Mouse (Mus musculus): ENCODE measurements around the gene Ddx23.

Ddx23 gene

DNA sequence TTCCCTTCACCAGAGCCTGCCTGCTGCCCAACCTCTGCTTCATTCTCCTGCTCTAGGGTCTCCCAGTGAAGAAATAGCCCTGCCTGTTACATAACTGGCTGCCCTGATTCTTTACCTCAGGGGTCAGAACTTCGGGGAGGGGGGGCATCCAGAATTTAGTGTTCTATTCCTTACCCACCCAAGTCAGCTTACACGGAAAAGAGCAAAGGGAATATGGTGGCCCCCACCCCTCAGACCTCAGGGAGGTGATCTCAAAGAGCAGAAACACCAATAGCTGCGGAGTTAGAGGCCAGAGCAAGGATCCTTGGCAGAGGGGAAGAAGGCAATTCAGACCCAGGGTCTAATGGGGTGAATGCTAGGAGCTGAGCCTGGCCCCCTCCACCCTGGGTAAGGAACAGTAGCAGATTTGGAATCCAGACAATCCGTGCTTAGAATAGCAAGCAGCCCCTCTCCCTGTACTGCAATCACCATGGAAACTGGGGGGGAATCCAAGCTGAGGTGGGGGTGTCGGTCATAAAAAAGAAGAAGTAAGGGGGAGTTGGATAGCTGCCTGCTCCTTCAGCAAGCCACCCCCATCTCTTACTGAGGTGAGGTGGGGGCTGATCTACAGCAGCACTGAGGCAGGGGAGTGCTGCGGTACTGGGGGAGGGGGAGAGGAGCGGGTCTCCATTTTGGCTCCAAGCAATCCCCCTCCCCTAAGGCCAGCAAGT lies 11.7 kb upstream of the Ddx23 start:
- DNase-seq, result no peak

DNA sequence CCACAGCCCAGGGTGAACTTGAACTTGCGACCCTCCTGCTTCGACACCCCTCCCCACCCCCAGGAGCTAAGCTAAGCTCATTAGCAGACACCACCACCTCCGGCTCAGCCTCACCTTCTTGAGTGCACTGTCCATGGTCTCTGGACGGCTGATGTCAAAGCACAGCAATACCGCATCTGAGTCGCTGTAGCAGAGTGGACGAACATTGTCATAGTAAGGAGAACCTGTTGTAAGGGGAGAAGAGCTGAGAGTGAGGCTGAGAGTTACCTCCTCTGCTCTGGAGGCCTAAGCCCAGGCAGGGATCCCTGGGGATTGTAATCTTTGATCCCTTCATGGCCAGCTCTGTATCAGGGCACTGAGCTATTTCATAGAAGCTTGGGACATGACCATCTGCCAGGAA lies 11.0 kb upstream of the Ddx23 start:
- no peak for DNase-seq

DNA sequence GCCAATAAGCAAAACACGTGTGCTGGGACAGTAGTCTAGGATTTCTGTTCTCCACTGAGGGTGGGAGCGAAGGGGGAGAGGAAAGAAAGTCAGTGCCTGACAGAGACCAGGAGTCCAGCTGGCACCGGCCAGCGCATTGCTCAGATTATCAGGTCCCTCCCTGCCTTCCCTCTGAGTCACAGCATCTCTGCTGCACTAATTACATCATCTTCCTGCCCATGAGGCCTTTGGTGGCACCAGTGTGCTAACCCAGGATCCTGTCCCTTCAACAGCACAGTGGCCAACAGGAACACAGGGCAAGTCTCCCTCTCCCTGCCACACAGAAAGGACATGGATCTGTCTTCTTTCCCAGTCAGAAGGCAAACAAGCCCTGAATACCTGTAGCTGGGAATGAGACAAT lies 9.9 kb upstream of the Ddx23 start:
- DNase-seq, result no peak

DNA sequence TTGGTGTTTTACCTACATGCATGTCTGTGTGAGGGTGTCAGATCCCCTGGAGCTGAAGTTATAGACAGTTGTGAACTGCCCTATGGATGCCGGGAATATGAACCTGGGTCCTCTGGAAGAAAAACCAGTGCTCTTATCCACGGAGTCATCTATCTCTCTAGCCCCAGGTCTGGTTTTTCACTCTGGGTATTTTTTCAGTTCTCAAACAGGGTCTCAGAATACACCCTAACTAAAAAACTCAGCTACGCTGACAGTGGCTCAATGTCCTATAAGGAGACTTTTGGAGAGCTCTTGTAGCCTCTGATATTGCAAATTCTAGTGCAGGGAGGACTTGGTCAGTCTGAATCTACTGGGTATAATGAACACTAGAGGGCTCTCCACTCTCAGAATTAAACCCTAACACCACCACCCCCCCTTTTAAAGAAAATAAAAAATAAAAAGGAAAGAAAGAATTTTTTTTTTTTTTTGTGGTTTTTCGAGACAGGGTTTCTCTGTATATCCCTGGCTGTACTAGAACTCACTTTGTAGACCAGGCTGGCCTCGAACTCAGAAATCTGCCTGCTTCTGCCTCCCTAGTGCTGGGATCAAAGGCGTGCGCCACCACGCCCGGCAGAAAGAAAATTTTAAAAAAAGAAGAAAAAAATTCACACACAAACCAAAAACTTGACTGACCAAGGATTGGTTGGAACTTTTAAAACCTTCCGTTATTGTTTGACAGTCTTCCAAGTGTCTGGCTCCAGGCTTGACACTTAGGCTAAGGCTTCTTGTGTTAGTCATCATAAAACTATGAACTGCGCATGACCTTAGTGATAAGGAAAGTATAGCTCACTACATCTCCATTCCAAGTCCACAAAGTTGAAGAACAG lies 1.6 kb upstream of the Ddx23 start:
- DNase-seq, result peak; percentile 29

DNA sequence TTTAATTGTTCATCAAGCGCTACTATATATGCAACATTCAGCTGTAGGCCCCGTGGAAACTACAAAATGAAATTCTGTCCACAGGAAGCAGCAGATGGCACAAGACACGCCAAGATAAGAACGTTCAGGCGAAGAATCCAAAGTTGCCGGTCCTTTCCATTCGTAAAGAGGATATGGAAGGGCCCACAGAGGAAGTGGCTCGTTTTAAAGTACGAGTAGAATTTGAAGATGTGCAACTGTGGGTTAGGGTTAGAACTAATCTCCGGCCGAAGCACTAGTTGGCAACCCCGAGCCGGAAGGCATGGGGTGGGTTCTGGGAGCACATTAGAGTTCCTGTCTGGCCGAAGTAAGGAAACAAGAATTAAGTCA lies 512 bp downstream of the Ddx23 start:
- DNase-seq, result no peak

DNA sequence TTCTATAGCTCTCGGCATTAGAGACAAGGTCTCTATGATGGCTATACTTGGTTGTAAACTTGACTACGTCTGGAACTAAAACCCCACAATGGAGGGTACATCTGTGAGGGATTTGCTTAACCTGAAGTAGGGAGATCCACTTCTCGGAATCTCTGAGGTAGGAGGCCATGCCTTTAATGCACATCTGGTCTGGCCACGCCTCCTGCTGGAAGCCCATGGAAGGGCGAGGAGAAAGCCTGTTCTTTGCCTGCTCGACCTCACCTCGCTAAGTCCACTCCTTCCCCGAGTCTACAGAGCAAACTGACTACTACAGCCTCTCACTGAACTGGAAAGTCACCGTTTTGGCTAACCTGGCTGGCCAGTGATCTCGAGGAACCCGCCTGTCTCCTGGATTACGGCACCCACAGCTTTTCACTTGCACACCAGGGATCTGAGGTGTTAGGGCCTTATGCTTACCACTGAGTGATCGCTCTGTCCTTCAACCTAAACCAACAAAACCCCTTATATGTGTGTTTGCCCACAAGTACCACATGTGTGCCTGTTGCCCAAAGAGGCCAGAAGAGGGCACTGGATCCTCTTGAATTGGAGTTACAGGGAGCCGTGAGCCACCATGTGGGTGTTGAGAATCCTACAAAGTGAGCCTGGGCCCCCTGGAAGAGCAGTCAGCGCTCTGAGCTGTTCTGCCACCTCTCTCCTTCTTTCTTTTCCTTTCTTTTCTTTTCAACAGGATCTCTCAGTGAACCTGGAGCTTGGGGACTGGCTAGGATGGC lies 5.5 kb downstream of the Ddx23 start:
- no peak for DNase-seq

DNA sequence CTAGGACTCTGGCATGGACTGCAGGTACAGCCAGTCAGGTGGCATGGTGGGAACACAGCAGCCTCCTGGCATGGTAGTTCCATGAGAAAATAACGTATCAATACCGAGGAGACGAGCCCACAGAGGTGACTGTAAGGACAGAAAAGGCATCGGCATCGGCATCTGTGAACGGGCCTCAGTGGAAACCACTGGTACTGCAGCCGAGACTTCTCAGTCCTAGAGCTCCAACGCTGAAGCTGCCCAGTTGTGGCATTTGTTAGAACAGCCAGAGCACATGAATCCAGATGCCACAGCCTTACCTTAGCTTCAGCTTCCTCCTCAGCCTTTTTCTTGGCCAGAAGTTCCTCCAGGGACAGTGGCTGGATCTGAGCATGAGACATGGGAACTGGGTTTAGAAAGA lies 10.5 kb downstream of the Ddx23 start:
- DNase-seq, result no peak

DNA sequence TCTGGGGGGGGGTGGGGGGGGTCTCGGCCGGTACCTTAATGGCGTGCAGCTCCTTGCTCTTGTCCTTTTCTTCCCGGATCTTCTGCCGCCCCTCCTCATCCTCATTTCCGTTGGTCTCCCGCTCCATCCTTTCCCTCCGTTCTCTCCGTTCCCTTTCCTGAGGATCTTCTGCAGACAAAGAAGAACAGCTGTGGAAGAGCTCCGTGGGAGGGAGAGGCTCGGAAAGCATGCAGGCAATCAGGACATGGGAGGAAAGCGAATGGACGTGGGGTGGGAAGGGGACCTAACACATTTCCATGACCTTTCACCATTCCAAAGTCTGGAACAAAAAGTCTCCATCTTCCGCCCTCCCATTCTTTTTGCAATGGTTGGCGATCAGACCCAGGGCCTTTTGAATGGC lies 11.3 kb downstream of the Ddx23 start:
- no peak for DNase-seq

DNA sequence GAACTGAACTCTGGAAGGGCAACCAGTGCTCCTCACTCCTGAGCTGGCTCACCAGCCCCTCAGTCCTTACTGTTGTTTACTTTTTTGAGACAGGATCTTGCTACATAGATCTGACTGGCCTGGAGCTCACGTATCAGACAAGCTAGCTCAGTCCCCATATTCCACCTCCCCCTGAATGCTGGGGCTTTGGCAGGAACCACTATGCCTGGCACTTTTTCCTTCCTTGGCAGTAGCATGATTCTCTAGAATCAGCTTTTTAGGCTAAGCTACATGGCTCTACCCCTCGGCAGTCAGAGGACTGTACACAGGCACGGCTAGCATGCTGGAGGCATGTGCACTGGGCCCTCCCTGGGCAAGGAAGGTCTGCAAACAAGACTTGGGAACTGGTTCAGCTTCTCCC lies 14.6 kb downstream of the Ddx23 start:
- DNase-seq, result no peak

DNA sequence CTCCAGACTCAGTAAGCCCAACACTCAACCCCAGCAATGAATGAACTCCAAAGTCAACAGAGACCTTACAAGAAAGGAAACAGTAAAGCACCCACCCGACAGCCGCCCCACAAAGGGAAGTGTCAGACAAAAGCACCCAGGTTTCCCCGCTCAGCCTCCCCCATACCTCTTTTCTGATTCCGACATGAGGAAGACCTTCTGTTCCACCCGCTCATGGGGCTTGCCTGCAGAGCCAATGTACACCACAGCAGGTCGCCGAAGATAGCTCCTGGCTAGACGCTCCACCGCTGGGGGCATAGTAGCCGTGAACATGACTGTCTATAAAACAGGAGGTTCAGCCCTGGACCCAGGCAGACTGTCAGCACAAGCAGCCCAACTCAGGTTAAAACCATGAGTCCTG lies 15.4 kb downstream of the Ddx23 start:
- DNase-seq, result no peak

DNA sequence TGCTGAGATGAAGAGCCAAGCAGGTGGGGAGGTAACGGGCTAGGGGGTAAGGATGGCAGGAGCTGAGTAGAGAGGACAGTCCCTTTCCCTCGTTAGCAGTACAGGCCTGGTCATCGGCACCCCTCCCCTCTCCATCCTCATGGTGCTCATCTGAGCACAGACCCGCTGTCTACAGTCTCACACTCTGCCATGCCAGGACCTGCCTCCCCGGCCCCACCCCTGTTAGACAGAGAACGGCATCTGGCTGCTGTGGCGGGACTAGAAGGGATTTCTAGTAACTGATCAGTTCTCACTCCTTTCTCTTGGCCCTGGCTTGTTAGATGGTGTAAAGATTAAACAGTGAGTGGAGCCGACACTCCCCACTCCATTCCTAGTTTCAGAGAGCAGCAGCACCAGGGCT lies 16.0 kb downstream of the Ddx23 start:
- DNase-seq, result no peak

DNA sequence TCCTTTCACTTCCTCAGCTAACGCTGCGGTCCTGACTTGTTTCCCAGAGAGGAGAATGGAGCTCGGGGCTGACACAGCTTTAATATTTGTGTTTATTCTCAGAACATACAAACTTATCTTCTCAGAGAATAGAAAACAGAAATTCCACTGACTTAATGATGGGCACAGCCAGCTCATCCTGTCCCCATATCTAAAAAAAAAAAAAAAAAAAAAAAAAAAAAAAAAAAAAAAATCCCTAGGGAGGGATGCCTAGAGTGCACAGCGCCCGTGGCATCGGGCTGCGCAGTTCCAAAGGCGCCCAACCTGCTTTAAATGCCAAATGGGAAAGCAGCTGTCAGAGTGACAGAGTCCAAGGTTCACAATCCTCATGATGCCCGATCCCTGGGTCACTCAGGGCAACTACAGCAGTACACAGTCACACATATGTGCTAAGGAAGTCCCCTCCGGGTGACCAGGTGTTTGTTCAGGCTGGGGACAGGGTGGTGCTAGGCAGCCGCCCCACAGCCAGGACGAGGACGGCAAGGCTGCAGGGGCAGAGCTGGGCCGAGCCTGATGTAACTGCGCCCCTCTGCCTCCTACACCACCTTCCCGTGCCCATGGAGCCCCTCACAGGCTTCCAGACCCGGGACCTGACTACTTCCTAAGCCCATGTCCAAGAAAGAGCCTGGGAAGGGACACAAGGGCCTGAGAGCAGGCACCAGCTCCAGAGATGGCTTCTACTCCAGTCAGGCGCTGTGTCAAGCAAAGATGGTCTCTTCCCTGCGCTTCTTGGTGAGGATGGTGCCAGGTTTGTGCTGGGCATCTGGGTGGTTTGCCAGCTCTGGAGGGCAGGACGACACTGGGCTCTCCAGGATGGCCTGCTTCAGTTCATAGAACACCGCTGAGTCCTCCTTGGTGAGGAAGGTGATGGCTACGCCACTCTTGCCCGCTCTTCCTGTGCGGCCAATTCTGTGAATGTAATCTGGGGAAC lies 17.4 kb downstream of the Ddx23 start:
- peak; percentile 50 for DNase-seq

DNA sequence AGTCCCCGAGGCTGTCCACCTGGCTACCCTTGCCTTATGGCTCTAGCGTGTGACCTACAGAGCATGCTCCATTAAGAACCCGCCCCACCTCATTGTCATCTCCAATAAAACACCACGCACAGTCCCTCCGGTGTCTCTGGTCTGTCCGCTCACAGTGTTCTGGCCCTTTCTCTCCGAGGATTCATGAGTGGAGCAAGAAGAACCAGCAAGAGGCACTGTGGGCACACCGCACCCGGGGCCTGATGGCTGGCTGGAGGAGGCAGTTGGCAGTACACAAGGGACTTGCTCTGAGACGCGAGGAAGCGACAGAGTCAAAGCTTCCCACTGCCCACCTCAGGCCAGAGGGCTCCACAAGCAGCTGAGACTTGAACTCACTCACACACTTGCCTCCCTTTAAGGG lies 18.3 kb downstream of the Ddx23 start:
- DNase-seq, result no peak

DNA sequence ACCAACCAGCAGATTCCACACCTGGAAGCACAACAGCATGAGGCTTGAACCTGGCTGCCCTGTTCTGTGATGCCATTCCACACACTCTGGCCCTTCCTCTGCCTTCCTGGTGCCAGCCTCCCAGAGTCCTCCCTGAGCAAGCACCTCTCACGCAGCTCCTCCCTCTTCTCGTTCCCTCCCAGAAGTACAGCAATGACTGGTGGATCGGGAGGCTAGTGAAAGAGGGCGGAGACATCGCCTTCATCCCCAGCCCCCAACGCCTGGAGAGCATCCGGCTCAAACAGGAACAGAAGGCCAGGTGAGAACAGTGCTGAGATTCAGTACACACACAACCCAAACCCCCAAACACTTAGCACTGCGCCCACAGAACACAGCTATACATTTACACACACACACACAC lies 22.5 kb downstream of the Ddx23 start:
- peak; percentile 48 for DNase-seq

DNA sequence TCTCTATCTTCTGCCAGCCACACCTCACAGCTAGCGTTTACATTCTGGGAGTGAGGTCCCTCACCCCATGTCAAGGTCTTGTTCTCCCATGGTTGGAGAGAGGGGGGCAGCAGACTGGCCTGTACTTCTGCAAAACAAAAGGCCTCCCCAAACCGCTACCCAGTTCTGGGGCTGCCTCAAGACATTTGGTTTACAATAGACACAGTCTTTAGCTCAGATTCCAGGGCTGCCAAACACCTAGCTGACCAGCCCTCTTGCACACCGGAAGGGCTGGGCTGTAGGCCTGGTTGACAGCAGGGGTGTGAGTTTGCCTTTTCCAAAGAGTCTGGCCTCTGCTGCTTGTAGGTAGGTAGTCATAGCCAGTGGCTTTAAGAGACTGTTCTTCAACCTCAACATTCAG lies 25.5 kb downstream of the Ddx23 start:
- DNase-seq, result no peak

DNA sequence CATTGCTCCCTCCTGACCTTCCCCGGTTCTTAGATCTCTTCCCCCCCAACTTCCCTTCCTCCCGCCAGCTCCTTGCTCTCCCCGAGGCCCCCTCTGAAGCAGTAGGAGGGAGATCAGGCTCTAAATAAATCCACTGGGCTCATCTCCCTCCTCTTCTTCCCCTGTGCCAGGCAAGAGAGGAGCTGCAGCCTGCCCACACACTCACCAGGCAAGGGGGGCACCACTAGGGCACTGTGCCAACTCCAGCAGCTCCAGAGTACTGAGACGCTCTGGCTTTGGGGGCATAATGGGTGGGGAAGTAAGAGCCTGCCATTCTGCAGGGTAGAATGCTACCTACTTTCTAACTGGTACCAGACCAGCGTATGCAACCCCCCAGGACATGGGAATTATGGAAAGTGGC lies 26.2 kb downstream of the Ddx23 start:
- no peak for DNase-seq

DNA sequence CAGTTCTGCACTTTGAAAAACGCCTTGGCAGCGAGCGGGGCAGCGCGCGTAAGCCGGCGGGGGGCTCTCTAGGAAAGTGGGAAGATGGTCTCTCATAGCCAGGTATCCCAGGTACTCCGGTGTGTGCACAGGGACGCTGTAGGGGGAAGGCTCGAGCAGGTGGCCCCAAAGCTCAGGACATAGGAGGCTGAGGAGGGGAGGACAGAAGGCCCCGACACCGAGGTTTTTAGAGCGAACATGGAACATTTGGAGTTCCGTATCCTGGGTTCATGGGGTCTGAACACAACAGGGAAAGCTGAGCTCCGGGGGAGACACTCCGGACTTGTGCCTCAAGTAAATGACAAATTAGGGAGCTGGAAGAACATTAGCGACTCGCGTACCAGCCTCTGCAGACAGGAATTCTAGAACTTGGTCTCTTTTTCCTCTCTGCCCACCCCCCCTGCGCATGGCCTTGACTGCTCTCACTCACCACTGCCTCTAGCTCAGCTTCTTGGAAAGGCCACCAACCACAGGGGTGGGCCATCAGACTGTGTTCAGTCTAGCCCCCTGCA lies 27.3 kb downstream of the Ddx23 start:
- no peak for DNase-seq

DNA sequence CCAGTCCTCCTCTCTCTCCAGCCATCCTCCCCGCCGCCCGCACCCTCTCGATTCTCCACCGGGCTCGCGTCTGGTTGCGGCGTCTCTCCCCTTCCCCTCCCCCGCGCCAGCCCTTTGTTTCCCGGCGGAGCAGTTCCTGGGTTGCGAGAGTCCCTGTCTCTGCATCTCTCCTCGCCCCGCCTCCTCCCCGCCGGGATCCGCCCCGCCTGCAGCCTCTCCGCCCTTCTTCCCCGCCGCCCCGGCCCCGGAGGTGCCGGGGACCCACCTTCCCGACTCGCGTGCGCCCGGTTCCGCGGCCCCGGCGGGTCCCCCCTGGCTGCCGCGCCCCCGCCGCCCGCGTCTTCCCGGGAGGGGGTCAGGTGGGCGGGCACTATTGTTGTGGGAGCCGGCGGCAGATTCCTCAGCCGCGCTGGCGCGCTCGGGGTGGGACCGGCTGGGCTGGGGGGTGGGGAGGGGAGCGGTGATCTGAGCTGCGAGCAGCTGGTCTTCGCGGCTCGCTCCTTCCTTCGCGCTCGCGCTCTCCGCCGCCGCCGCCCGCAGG lies 28.1 kb downstream of the Ddx23 start:
- peak; percentile 87 for DNase-seq

DNA sequence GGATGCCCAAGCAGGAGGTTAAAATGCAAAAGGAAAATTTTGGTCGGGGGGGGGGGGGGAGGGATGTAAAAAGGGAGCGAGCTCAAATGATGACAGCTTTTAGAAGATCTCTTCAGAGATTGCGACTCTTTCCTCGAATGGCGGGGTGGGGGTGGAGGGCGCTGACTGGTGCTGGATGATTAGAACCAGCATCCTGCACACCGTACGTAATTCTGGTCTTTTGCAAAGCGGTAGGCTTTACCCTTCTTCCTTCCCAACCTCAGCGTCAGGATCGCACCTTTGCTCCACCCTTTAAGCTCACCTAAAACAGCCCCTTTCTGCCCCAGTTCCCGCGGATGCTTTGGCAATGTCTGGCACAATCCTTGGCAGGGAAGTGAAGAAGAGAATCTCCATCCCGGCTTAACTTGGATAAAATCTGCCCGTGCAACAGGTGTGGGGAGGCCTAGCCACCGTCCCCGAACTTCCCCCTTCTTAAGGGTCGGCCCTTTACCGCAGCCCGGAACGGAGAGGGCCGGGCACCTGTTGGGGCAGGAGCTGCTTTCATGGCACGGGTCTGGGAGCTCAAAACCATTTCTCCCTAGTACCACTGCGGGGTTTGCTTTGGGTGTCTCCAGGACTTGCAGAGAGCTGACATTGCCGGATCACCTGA lies 28.7 kb downstream of the Ddx23 start:
- DNase-seq, result no peak

DNA sequence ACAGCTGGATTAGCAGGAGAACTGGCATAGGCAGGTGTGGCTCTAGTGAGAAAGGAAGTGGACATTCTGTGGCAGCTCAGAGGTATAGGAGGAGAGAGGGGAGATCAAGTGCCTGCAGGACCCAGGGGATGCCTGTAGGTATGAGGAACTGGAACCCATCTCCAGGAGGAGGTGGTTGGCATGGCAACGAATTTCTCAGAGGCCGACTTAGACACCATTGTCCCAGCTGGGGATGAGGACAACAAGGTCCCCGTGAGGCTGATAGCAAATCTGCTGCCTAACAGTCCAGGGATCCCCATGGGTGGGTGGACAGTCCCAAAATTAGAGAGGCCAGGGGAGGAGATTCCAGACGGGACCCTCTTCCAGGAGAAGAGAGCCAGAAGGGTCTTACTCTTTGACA lies 29.8 kb downstream of the Ddx23 start:
- DNase-seq, result no peak

DNA sequence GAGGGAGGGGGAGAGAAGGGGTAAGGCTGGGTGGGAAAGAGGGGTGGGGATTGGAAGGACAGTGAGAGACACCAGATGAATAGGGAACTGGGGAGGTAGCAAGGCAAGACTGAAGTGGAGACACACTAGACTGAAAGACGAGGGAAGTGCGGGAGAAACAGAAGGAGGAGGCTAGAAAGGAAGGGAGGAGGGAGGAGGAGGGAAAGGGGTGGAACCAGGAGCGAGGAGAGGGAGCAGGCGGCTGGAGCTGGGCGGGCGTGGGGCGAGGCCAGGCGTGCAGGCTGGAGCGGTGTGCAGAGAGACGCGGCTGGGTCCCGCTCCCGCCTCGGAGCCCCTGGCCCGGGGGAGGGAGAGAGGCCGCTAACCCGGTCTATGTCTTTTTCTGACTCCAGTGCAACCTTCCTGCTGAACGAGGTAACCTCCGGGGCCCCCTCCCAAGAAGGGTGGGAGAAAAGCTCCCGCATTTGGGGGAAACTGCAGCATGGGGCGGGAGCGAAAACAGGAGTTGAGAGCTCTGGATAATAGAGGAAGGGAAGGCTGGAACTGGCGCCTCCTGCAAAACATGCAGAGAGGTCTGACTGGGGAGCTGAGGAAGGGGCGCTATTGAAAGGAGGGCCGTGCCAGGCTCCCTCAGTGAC lies 30.5 kb downstream of the Ddx23 start:
- peak; percentile 80 for DNase-seq
